8 mouse cellular contexts compared by ENCODE assay signal in genomic region chr10:75121028-75121427, GRCm38 (mm10).
DNase-seq lines count a peak whose midpoint lies in the region; ATAC-seq lines count a peak whose summit lies in the region.

No protein-coding gene starts in this region.

- H3K4me1 ChIP-seq in midbrain, embryonic 12.5 days: peaks cover 15% of the 10 kb centered on the region

- peak; percentile 37 to 46 for DNase-seq in spleen, postnatal 36 days (ENCODE audit: low spot score in 2 of 2)
- DNase-seq in spleen, adult 12 weeks (ENCODE audit: low spot score): no peak
- peak; percentile 48 for DNase-seq in embryo, embryonic 10.5 days (ENCODE audit: low spot score)
- DNase-seq in heart, postnatal 10 days: peak; percentile 67 to 72
- peak; percentile 55 for DNase-seq in kidney, postnatal 14 days
- DNase-seq in thymus, postnatal 0 days (ENCODE audit: low spot score): no peak
- DNase-seq in left cerebral cortex, postnatal 36 days (ENCODE audit: low spot score in 2 of 2): no peak

- 71% methylated on average over 5 of the region's 5 CpGs for WGBS in midbrain, embryonic 12.5 days

- no peak overlapping the region for H3K9ac ChIP-seq in midbrain, embryonic 12.5 days (replicated peaks)

- peaks cover 13% of the 10 kb centered on the region; the same call in 1 of the 2 replicates for H3K36me3 ChIP-seq in midbrain, embryonic 12.5 days

- H3K27ac ChIP-seq in midbrain, embryonic 12.5 days (replicated peaks): no peak overlapping the region

- ATAC-seq in midbrain, embryonic 12.5 days (ENCODE audit: low FRiP score, low read depth): peak; percentile 64

- H3K4me3 ChIP-seq in midbrain, embryonic 12.5 days: no peak overlapping the region

- no peaks in the 10 kb centered on the region for H3K27me3 ChIP-seq in midbrain, embryonic 12.5 days

- no peaks in the 10 kb centered on the region for H3K9me3 ChIP-seq in midbrain, embryonic 12.5 days

- H3K4me2 ChIP-seq in midbrain, embryonic 12.5 days (replicated peaks): no peak overlapping the region

- intact Hi-C loops in heart, postnatal 10 days (cut with DNase I): no loop called here
- intact Hi-C loops in left cerebral cortex, postnatal 36 days (cut with DNase I): no loop called here

Comparison
In these comparisons a context has a peak if more than half of its experiments do, and no peak if none do; other contexts are left out.
1. DNase-seq: peak in spleen, postnatal 36 days (2 of 2), embryo, embryonic 10.5 days (single experiment), heart, postnatal 10 days (2 of 2) and kidney, postnatal 14 days (single experiment); none in spleen, adult 12 weeks (single experiment), thymus, postnatal 0 days (single experiment) and left cerebral cortex, postnatal 36 days (0 of 2).